Mouse (Mus musculus) lung, postnatal 4 days (tissue): ENCODE data around the gene Rarb.

Experiments used
- DNase-seq, 2 experiments: peaks; one replicate each; pipeline ENCODE4 v3.0.0; 2021

Gene Rarb

DNA sequence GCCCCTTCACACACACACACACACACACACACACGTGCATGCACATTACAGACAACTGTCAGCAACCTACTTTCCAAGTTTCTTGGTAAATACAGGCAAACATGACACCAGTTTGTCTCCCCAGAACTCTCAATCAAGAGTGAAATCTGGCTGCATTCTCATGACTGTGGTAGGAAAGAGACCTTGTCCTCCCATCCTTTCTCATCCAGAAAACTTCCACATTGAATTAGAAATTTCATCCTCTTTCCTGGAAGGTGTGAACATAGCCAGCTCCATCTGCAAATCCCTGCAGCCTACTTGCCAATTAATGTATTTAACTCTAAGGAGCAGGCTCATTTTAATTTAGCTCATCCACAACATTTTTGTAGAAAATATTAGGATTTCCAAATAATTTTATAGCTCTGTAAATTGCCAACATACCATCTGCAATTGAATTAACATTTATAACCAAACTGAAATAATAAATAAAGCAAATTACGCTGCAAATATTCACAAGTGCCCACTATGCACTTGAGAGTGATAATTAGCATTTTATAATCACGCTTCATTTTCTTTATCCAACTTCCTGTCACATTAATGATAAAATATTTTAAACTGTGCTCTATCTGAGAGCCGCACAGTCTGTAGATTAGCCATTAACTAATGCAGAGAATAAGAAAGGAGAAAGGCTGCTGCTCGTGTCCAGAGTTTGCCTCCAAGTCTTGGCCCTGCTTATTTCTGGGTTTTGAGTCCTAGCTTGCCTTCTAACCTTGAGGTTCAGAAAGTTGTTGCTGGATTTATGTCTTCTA is 293.6 kb downstream of the Rarb start:
- no peak for DNase-seq

DNA sequence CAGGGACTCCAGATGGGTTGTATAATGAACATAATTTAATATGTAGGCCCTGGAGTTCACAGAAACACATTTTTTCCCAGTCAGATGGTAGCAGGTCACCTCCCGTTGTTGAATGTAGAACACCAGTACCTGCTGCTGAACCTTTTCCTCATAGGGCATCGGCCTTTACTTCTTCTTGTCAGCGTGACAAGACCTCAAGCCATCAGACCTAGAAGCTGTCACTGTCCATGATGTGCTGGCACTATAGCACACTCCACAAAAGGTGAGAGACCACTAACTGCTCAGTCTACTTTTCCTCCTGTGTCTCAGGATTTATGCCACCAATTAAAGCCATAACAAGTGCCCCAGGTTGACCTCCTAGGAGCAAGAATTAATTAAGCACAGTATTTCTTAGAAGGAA is 296.1 kb downstream of the Rarb start:
- no peak for DNase-seq

DNA sequence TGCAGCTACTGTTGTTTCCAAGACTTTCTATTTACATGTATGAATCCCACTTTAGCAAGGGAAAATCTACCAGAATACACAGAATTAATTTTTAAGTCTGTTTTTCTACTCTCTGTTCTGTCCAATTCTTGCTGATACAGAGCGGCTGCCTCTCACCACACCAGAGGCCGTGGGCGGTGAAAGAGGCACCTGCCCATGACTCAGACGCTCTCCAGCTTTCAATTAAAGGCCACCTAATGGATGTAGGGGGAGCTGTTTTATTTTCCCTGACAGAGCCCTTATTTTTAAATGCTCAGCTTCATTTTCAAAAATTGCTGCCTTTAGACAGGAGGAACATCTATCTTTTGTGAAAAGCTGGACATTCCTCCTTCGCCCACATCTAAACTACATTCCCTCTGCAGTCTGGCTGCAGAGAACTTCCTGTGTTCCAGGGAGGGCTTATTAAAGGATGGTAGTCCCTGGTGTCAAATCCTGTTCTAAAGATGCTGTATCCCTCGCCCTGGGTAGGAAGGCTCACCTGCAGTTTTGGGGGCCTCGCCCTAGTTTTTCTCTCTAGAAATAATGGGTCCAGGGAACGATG is 299.3 kb downstream of the Rarb start:
- no peak for DNase-seq

DNA sequence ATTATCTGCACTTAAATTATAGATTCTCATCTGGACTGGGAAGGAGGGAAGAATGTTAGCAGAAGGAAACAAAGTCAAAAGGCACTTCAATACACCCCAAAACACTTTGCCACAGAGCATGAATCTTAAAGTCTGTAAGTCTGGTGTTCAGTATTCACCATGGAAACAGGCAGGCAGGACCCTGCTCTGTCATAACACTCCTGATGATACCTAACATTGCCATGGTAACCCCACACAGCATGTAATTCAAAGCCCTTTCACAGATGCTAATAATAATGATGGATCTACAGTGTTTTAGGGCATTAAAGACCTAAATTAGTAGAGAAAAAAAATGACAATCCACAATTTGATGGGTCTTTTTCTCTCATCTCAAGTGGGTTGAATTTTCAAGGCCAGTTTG is 301.0 kb downstream of the Rarb start:
- no peak for DNase-seq

DNA sequence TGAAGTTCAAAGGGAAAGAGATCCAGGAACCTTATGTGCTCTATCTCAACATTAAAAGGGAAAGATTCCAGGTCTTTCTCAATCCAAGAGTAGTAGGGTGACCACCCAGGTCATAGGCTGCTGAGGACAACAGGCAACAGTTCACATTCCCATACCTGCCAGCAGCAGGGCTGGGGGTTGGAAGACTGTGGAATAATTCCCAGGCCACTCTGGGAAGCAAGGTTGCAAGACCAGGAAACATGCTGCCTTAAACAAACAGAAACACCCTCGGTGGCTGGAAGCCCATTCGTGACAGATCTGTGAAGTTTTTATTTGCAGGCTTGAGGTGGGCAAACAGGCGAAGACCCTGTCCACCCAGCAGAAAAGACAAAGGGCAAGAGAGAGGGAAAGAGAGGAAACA is 303.2 kb downstream of the Rarb start:
- DNase-seq: peak in 1 of 2 experiments; percentile 8

DNA sequence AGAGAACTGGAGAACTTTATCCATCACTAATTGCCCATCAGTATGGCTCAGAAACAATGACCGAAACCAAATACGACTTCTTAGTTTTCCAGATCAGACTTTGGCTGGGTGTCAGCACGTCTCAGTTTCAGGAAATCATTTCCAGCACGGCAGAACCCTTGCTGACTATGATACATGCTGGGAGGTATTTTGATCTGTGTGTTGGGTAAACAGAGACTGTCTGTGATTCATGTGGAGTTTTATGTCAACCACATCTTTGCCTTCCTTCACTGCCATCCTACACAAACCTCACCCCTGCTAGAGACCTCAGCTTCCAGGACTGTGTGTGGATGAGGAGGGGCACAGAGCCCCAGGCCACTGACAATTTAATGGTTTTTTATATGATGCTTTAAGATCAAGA is 308.4 kb downstream of the Rarb start:
- DNase-seq: no peak

DNA sequence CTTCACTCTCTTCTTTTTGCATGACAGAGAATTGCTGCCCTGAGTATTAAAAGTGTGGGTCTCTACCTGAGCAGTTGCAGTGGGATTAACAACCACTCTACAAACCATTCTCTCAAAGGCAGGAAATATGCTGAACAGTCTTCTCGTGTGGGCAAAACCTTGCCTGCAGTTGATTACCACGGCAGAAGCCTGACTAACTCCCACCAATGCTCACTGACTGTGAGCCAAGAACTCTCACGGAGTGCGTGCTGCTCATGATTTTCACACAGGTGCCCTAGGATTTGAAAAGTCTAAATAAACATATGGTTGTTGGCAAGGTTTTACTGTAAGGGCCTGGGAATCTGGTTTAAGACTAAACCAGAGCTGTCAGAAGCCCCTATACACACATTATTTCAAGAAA is 309.1 kb downstream of the Rarb start:
- no peak for DNase-seq

DNA sequence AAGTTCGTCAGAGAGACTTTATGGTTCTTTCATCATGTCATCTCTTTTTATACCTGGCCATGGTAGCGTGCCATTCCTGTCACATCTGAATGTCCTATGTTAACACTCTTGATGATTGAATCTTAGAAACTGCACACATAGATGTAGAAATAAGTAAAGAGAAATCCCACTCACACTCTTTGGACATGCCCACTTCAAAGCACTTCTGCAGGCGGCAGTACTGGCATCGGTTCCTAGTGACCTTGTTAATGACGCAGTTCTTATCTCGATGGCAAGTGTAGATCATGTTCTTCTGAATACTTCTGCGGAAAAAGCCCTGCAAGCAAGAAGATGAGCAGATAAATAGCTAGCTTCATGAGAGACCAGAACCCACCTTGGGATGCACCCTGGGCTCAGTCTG is 310.2 kb downstream of the Rarb start:
- peak; percentile 29 to 55 for DNase-seq

DNA sequence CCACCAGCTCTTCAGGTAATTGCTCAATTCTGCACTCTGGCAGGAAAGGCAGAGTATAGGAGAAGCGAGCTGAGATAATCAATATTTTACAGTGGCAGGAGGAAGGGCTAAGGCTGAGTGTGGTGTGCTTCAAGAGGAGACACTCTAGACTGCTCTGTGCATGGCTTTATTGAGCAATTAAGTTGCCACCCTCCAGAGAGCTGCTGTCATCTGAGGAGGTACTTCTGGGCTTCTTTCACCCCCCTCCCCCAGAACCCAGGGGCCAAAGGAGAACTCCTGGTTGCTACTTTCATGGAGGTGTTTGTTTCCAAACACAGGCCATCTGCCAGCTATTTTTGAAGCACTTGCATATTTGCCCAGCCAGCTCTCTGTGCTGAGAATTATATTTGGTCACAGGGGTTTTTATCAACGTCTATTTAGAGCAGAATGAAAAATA is 321.7 kb downstream of the Rarb start:
- DNase-seq: peak; percentile 17 to 39

DNA sequence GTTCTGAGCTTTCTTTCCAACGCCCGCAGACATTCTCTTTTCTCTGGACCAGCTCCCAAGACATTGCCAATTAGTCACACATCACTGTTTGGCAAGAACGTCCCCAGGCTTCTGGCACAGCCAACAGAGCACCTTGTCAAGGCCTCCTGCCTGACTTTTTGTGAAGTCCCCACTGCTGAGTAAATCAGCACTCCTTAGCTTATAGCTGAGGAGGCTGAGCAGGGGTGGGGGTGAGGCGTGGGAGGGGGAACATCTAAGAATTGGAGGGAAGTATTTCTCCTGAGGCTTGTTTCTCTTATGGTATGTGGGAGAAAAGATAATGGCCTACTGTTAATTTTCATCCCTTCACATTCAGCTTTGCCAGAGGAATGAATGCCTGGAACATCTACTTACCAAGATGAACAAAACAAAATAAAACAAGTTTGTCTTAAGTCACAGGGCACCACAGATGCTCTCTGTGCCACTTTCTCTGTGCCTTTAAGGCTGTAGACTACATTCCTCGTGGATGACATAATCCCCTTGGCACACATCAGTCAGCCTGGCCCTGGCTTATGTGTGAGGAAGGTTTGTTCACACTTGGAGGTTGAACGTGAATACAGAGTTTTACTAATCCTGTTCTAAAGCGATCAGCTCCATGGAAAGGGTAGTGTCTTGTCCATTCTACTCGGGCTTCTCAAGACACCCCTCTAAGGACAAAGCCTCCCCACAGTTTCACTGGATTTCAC is 335.1 kb downstream of the Rarb start:
- DNase-seq: peak in 1 of 2 experiments; percentile 9

DNA sequence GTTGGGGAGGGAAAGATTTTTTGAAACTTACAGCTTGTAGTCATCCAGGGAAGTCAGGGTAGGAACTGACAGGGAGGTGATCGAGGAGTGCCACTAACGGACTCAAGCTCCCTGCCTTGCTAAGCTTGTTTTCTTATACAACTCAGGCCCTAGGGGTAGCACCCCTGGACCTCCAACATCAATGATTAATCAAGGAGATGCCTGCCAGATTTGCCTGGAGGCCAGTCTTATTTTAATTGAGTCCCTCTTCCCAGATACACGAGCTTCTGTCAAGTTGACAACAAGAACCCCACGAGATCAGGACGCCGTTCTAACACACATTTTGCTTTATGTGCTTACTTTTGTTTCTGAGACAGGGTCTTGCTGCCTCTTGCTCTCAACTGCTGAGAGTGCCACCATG is 338.3 kb downstream of the Rarb start:
- no peak for DNase-seq

DNA sequence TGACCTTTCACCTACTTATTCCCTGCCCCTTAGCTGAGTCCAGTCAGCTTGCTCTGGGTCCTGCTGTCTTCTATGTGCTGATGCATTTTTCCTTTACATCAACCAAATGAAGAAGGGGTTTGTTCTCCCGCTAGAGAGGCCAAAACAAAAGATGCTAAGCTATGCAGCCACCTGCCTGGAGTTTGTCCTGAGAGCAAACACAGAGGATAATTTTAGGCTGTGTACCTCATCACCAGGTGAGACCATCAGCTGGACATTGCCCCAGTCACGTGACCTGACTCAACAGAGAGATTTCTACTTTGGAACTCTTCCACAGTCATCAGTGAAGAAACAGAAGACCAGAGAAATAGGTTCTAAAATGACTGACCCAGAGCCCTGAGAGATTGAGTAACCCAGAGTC is 339.4 kb downstream of the Rarb start:
- DNase-seq: no peak

DNA sequence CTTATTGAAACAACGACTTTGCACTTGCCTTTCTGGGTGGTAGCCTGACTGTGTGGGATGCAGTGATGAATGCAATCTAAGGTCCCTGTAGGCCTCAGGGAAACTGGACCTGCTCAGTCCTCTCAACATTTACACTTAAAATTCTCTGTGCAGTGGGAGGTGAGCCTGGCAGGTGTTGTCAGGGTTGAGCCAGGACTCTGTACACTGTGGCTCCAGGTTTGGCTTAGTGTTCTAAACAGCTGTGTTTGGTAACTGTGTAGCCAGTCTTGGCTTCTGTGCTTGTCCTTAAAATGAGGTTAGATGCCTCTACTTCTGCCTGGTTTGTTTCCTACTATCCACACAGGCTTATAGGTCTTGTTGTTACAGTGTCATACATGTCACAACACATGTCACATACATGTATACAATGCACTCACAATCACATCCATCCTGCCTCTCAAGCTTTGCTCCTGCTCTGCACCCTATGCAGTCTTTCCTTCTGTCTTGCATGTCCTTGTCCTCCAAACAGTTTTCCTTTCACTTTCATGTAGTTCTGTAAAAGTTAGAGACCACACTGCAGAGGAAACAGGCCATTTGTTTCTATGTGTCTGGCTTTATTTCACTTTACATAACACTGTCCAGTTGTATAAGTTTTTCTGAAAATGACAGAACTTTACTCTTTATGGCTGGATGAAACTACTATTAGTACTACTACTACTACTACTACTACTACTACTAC is 340.2 kb downstream of the Rarb start:
- DNase-seq: no peak

DNA sequence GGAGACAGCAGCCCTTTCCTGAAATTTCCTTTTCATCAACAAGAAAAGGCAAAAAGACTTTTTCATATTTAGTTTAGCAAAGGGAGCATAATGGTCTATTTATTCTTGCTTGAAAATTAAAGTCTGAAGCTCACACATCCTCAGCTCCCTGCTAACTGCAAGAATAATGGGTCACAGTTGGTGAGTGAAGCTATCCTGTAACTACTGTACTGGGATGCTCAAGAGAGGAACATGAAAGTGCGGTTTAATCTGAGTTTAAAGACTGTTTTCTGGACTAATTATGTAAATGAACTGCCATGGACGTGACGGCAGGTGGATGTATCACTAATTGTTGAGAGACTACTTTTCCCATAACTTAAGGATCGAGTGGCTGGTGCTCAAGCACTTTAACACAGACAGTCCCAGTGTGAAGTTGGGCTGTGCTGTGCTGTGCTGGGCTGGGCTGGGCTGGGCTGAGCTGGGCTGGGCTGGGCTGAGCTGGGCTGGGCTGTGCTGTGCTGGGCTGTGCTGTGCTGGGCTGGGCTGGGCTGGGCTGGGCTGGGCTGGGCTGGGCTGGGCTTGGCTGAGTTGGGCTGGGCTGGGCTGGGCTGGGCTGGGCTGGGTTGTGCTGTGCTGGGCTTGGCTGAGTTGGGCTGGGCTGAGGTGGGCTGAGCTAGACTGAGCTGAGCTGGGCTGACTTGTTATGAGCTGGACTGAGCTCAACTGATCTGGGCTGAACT is 370.5 kb downstream of the Rarb start:
- DNase-seq: no peak

DNA sequence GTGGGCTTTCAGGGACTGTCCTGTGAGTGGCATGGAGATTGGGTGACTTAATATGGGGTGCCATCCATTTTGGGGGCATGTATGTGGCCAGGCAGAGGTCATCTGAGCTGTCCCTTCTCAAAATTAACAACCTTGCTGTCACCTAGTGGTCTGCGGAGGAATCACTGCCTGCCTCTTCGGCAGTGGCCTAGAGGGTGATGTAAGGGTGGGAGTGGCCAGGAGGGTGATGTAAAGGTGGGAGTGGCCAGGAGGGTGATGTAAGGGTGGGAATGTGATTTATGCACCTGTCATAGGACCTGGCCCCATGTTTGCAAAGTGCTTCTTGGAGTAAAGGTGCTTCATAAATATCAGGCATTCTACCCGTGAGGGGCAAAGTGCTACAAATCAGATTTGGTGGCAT is 371.4 kb downstream of the Rarb start:
- DNase-seq: peak; percentile 23 to 39

DNA sequence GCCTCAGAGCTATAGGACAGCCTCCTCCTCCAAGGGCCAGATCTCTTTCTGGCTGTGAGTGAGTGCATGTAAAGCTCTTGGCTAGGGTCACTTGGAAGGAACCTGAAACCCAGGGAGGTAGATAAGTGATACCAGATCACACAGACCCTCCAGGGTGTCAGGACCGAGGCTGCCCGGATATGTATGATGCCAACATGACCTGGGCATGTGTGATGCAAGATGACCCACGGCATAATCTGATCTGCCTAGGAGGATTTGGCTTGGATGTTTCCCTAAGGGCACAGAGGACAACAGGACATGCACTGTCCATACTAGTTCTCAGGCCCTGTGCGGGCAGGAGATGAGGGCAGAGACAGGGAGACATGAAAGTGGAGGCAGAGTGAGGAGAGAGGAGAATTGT is 374.1 kb downstream of the Rarb start:
- DNase-seq: no peak

DNA sequence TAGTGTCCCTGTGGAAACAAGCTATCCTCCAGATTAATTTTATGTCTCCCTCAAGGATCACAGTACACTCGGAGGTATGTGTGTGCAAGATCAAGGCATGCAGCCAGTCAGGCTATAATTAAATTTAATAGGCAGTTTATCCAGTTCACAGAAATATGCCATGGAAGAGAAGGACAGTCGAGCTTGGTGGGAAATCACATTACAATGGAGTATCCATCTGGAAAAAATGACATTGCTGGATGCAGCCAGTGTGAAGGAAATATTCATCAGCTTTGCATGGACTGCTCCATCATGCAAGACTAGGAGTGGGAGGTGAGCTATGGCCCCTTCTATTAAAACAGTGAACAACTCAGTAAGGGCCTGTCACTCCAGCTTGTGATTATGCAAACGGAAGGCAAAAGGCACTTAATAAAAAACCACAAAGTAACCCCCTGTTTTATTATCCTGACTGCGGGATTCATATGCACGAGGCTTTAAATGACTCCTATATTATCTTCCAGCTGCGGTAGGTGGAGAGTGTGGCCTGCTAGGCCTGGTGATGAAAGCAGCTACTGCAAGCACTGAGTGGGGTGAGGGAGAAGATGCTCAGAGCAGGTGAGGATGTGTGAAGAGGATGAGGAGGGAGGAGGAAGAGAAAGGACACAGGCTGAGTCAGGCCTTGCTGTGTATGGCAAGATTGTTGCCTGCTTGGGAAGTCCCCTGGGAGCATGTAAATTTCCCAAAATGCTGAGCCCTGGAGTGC is 379.4 kb downstream of the Rarb start:
- no peak for DNase-seq

DNA sequence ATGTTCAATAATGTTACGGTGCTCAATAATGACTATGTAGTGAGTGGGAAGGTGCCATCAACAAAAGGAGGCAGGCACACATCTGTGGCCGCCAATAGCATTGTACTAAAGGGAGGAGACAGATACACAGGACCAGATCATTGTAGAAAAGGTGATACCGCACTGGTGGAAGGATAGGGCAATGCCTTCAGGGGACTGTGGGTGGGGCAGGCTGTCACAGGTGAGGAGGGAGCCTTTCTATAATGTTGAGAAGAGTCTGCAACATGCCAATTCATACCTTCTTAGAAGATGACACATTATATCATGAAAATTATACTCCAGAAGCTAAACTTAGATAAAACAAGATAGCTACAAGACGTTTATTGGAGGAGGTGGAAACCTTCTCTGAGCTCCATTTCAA is 381.6 kb downstream of the Rarb start:
- DNase-seq: no peak

DNA sequence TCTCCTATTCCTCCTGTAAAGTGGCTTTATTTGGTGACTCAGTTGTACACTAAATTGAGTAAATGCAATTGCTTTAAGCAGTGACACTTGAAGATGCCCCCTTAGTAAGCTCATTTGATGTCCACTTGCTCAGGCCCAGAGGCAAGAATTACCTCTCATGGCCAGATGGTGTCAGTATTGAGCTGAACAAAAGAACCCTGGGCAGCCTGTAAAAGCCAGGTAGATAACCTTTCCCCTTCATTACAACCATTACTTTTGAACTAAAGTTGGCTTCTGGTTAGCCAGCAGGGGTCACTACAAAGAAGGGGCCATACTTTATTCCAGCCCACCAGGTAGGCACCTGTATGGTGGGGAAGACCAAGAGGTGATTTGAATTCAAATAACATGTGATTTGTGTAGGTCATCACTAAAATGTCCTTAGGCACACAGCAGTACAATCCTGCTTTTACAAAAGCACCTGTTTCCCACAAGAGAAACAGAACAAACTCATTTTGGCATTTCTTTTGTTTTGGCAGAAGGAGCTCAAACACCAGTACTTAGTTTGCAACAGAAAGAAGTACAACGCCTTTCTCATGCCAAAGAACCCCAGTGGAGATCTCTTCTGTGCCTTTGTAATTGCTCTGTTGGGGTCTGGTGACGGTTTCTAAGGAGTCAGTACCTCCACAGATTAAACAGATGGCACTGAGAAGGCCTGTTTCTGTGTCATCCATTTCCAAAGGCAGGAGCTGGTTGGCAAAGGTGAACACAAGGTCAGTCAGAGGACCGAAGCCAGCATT is 384.4 kb downstream of the Rarb start:
- DNase-seq: peak in 1 of 2 experiments; percentile 67

DNA sequence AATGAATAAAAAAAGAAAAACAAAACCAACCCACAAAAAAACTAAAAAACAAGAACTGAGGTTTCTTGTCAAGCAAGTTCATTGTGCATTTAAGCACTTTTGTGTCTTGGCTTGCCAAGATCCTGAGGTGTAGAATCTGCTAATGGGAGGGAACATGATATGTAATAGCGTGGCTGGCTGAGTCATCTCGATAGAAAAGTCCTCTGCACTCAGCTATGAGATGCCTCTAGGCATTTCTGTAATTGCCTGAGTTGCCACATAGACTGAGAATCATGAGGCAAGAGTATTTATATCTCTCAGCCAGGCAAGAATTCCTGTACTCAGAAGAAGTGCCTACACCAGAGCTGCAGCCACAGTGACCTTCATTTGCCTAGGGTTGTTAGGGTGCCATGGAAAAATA is 385.8 kb downstream of the Rarb start:
- DNase-seq: no peak

DNA sequence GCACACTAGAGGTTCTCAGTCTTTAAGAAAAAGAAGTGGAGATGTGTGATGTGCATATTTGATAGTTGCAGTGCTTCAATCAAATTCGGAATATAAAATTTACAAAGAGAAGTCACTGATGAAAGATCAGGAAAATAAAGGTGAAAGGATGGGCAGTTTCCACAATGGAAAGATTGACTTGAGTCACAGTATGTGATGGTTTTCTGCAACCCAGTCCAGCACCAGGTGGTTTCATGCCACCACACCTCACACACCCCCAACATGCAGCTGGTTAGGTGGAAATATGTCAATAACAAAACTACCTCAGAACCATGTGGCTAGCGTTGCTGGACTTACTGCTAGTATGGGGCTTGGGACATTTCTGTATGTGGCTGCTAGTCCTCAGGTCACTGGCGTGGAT is 386.4 kb downstream of the Rarb start:
- DNase-seq: no peak
